Mouse (Mus musculus) embryonic facial prominence, embryonic 14.5 days (tissue): ENCODE results near the gene Plscr2. TPM values are rescaled to one million over a fixed set of nuclear protein-coding genes. Genes with fewer than 3 reads are reported as not detected.

Experiments
- ATAC-seq: fragments of 200-750 bp; cut with Nextera tagmentation; 2 replicates; pipeline ENCODE4 v1.8.0; 2017; ENCODE audit warnings: low read depth, moderate number of reproducible peaks, moderate TSS enrichment
- DNase-seq: peaks from one replicate; pipeline ENCODE4 v3.0.0-alpha.2; 2015; ENCODE audit warnings: low spot score
- H3K27ac ChIP-seq: fragments of 300-500 bp; sonication (generic); replicated peaks from 2 replicates; pipeline ENCODE4 v1.5.1; 2014; ENCODE audit warnings: low read depth, mild to moderate bottlenecking, low read length, moderate library complexity
- H3K27me3 ChIP-seq: fragments of 300-500 bp; sonication (generic); replicated peaks from 2 replicates; pipeline ENCODE4 v1.6.1; 2014; ENCODE audit warnings: low read length; ENCODE audit not compliant: control insufficient read depth, insufficient read depth
- H3K36me3 ChIP-seq: fragments of 300-500 bp; sonication (generic); 2 replicates; pipeline ENCODE4 v1.6.1; 2014; ENCODE audit warnings: low read length, mixed read lengths; ENCODE audit not compliant: control insufficient read depth, insufficient read depth
- H3K4me1 ChIP-seq: fragments of 300-500 bp; sonication (generic); 2 replicates; pipeline ENCODE4 v1.6.1; 2014; ENCODE audit warnings: antibody characterized with exemption, low read length; ENCODE audit not compliant: control insufficient read depth, insufficient read depth
- H3K4me2 ChIP-seq: fragments of 300-500 bp; sonication (generic); 2 replicates; pipeline ENCODE4 v1.6.1; 2014; ENCODE audit warnings: low read depth, mild to moderate bottlenecking, low read length, moderate library complexity, mixed read lengths
- H3K4me3 ChIP-seq: fragments of 300-500 bp; sonication (generic); 2 replicates; pipeline ENCODE4 v1.5.1; 2014; ENCODE audit warnings: low read depth, mild to moderate bottlenecking, low read length
- H3K9ac ChIP-seq: fragments of 300-500 bp; sonication (generic); 2 replicates; pipeline ENCODE4 v1.6.1; 2014; ENCODE audit warnings: low read depth, mild to moderate bottlenecking, low read length, moderate library complexity, mixed read lengths
- H3K9me3 ChIP-seq: fragments of 300-500 bp; sonication (generic); 2 replicates; pipeline ENCODE4 v1.6.1; 2016; ENCODE audit warnings: low read length; ENCODE audit not compliant: control insufficient read depth
- WGBS: fragments of 180-500 bp; shearing (Covaris S2); extraction: QIAGEN DNeasy Blood & Tissue Kit; methylation state at CpG from one replicate; pipeline ENCODE4 v1.1.7; 2014; 5-methylcytosine and 5-hydroxymethylcytosine counted together
- polyA plus RNA-seq: library from polyadenylated mRNA; unstranded; fragments of >200 nt; fragmentation: Nextera tagmentation; extraction: Ambion mirVana; gene quantifications from 2 replicates; pipeline ENCODE4 v1.2.1, GENCODE M21; 2014

Gene Plscr2
- polyA plus RNA-seq, 1 experiment from 2014 or later = 1.7 TPM

DNA sequence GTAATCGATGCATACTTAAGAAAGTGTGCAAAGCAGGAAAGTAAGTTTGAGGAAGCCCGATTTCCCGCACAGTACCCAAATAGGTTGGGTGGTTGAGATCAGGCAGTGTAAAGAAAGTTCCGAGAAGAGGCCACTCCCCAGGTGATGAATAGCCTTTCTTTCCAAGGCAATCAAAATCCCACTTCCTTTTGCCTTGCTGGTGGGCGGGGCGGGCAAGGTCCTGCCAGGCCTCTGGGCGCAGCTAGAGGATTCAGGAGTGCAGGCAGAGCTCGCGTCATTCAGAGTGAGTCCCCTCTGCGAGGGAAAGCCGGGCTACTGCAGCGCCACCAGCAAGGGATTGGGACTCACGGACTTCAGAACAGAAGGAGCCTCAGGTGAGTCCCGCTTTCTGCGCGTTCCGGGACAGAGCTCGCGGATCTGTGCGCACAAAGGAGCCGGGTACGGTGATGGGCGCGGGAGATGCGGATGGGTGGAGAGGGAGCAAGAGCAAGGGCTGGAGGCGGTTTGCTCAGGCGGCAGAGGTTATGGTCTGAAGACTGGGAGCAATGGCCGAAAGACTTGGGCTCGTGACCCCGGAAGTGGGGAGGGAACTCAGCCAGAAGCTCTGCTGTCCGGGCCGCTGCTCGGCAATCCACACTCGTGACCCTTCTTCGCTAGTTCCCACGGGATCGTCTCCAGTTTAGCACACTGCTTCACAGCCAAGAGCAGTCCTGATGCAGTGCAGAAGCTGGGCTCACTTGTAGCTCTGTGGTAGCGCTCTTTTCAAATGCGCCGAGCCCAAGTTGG, 25.2 kb upstream of the Plscr2 start:
- no peaks in the 10 kb centered on the region for H3K9me3 ChIP-seq
- H3K4me1 ChIP-seq = peaks cover 12% of the 10 kb centered on the region; the same call in 1 of the 2 replicates
- no peaks in the 10 kb centered on the region for H3K36me3 ChIP-seq
- H3K27ac ChIP-seq = peak overlapping the region; percentile 82
- under 1% methylated on average over 37 of the region's 40 CpGs for WGBS
- peak overlapping the region; percentile 64 for H3K4me2 ChIP-seq
- DNase-seq (peak; percentile 86), ATAC-seq (peak; percentile 91)
- H3K9ac ChIP-seq = peak overlapping the region; percentile 69
- H3K4me3 ChIP-seq = peak overlapping the region; percentile 53
- H3K27me3 ChIP-seq = no peaks in the 10 kb centered on the region

DNA sequence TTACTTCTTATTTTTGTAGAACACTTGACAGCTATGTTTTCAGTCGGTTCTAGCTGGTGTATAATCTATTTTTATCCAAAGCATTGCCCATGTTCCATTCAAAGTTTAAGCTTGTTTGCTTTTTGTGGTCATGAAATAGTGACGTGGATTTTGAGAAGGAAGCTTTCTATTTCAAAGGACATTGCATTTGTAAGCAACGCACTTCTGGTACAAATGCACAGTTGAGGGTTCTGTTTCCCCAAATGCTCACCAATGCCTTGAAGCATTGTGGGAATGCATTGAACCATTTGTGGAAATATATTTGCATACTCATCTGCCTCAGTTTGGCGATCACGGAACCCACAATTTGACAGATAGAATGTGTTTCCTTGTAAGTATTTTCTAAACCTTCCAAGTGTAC, 22.7 kb upstream of the Plscr2 start:
- H3K27ac ChIP-seq = no peak overlapping the region
- H3K9me3 ChIP-seq = no peaks in the 10 kb centered on the region
- H3K27me3 ChIP-seq = no peaks in the 10 kb centered on the region
- no peak for DNase-seq
- H3K4me1 ChIP-seq = peaks cover 12% of the 10 kb centered on the region; the same call in 1 of the 2 replicates
- no peaks in the 10 kb centered on the region for H3K36me3 ChIP-seq
- no peak overlapping the region for H3K4me3 ChIP-seq
- 77% methylated on average over 5 of the region's 5 CpGs for WGBS
- ATAC-seq = no peak
- no peak overlapping the region for H3K4me2 ChIP-seq
- H3K9ac ChIP-seq = no peak overlapping the region

DNA sequence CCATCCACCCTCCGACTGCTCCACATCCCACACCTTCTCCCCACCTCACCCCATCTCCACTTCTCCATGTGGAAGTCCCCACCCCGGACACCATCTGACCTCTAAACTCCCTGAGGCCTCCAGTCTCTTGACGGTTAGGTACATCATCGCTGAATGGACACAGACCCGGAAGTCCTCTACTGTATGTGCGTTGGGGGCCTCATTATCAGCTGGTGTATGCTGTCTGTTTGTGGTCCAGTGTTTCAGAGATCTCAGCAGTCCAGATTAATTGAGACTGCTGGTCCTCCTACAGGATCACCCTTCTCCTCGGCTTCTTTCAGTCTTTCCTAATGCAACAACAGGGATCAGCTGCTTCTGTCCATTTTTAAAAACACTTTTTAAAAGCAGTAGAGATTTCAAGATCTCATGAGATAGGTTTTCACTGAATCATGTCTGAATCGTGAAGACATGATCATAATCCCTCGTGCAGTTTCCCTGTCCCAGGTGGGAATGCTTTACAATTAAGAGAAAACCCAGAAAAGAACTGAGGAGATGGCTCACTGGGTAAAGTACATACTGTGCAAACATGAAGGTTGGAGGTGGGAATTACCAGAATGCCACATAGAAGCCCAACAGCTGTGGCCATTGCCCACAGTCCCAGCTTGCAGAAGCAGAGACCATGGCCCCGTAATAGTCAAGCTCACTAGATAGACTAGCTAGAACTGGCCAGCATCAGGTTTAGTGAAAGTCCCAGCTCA, 21.6 kb upstream of the Plscr2 start:
- Histone ChIP-seq H3K4me2 (no peak overlapping the region), H3K4me1 (peaks cover 12% of the 10 kb centered on the region; the same call in 1 of the 2 replicates), H3K27ac (no peak overlapping the region), H3K27me3 (no peaks in the 10 kb centered on the region), H3K36me3 (no peaks in the 10 kb centered on the region), H3K9me3 (no peaks in the 10 kb centered on the region), H3K9ac (no peak overlapping the region), H3K4me3 (no peak overlapping the region)
- WGBS = 88% methylated on average over 10 of the region's 10 CpGs
- DNase-seq (no peak), ATAC-seq (no peak)

DNA sequence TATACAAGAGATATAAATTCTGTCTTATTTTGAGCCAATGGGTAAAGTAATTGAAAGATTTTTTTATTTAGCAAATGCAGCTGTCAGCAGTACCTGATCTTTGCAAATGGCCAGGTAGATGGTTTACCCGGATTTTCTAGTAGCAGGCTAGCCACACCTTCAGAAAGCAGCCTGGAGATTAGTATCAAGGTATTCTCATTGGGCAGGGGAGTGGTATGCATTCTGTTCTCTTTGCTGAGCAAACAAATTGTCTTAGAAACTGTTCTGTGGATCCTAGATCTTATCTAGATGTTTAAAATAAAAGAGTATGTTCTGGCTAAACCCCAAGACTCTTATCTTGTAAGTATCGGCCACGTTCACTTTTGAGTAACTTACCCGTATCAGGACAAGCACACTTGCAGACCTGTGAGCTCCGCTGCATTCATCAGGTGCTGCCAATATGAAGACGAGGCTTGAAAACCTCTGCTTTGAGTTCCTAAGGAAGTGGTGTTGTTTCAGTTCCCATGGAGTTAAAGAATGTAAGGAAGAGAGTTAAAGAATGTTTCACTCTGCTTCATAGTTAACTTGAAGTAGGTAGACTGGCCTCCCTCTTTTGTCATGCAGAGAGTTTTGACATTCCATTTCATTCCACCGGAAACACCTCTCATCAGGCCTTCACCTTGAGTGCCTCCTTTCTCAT, 14.8 kb upstream of the Plscr2 start:
- H3K9me3 ChIP-seq = no peaks in the 10 kb centered on the region
- WGBS = 82% methylated on average over 7 of the region's 7 CpGs
- no peak overlapping the region for H3K4me2 ChIP-seq
- no peaks in the 10 kb centered on the region for H3K27me3 ChIP-seq
- no peak overlapping the region for H3K9ac ChIP-seq
- H3K4me3 ChIP-seq = no peak overlapping the region
- H3K36me3 ChIP-seq = peaks cover 10% of the 10 kb centered on the region; the same call in 1 of the 2 replicates
- H3K4me1 ChIP-seq = no peaks in the 10 kb centered on the region
- no peak overlapping the region for H3K27ac ChIP-seq
- DNase-seq (no peak), ATAC-seq (no peak)

DNA sequence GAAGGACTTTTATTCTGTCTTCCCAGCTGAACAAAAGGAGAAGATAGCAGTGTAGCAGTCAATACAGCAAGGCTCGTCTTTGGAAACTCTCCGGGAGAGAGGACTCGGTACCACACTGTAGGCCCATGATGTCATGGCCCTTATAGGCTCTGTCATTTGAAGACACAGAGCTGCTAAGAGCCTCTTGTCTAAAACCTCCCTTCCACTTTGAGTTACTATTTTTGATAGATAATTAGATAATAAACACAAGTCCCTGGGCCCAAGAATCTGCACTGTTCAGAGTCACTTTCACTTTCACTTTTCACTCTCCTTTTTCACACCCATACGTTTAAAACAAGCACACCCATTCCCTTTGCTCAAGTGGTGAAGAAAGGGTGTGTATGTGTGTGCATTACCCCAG, 9.7 kb upstream of the Plscr2 start:
- DNase-seq (no peak), ATAC-seq (no peak)
- H3K4me1 ChIP-seq = no peaks in the 10 kb centered on the region
- no peak overlapping the region for H3K4me2 ChIP-seq
- no peaks in the 10 kb centered on the region for H3K27me3 ChIP-seq
- WGBS = 75% methylated on average over 4 of the region's 4 CpGs
- H3K27ac ChIP-seq = no peak overlapping the region
- H3K4me3 ChIP-seq = no peak overlapping the region
- H3K36me3 ChIP-seq = peaks cover 24% of the 10 kb centered on the region
- H3K9me3 ChIP-seq = no peaks in the 10 kb centered on the region
- no peak overlapping the region for H3K9ac ChIP-seq

DNA sequence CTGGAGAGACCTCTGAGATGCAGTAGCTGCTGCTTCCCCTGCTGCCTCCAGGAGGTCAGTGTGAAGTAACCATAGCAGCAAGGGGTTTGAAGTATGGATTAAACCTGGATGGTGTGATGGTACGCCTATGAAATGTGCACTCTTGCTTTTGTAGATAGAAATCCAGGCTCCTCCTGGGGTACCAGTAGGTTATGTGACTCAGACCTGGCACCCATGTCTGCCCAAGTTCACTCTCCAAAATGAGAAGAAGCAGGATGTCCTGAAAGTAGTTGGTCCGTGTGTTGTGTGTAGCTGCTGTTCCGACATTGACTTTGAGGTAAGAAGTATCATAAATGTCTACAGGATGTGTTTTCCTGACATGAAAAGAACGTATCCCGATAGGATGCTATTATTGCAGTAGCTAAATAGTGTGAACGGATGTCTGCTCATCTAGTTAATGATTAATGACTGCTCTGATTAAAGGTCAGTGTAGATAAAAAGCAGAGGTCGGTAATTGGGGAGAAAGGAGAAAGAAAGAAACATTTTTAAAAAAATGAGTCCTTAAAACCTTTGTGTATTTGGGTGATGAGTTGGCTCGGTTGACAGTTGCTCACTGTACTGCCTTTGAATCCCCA, 8.7 kb upstream of the Plscr2 start:
- H3K9me3 ChIP-seq = no peaks in the 10 kb centered on the region
- no peaks in the 10 kb centered on the region for H3K4me1 ChIP-seq
- no peak for ATAC-seq
- H3K4me3 ChIP-seq = no peak overlapping the region
- 78% methylated on average over 8 of the region's 8 CpGs for WGBS
- H3K36me3 ChIP-seq = peaks cover 21% of the 10 kb centered on the region
- no peak overlapping the region for H3K9ac ChIP-seq
- no peak overlapping the region for H3K27ac ChIP-seq
- no peaks in the 10 kb centered on the region for H3K27me3 ChIP-seq
- no peak overlapping the region for H3K4me2 ChIP-seq
- no peak for DNase-seq

DNA sequence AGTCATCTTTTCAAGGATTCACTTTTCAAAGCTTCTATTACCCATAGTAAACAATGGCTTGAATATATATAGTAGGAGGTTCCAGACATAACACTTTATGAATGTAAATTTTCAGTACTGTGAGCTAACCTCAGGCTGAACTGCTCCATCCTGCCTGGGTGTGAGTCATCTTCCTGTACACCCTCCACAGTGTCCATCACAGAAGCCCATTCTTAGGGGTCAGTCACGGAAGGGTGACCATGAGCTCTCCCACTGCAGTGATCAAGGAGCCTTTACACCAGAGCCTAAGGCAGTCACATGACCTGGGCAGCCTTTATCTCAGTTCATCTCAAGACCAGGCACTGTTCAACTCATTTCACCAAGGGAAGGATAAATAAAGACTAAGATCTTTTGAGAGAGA, 7.7 kb upstream of the Plscr2 start:
- no peak overlapping the region for H3K27ac ChIP-seq
- H3K4me1 ChIP-seq = no peaks in the 10 kb centered on the region
- no peak for DNase-seq
- H3K4me3 ChIP-seq = no peak overlapping the region
- no peak overlapping the region for H3K4me2 ChIP-seq
- H3K9ac ChIP-seq = no peak overlapping the region
- no peak for ATAC-seq
- 67% methylated on average over 1 of the region's 1 CpGs for WGBS
- peaks cover 21% of the 10 kb centered on the region for H3K36me3 ChIP-seq
- H3K27me3 ChIP-seq = no peaks in the 10 kb centered on the region
- H3K9me3 ChIP-seq = no peaks in the 10 kb centered on the region

DNA sequence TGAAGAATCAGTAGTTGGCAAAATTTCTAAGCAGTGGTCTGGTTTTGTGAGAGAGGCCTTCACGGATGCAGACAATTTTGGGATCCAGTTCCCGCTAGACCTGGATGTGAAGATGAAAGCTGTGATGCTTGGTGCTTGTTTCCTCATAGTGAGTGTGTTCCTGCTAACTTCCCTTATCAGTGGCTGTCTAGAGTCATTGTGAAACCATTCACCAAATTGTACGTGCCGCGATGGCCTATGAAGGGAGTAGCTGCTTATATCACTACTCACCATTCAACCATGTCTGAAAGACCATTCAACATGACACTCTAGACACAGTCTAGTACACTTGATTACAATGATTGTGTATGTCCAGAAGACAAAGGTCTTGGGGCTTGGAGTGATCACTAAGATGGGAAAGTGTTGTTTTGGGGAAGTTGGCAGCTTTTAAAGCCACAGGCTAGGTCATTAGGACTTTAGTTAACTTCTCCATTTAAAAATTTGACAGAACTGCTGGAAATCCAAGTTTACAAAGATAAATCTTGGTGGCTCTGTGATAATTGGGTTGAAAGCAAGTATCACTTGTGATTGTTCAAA, 5.5 kb upstream of the Plscr2 start:
- Histone ChIP-seq H3K27me3 (no peaks in the 10 kb centered on the region), H3K9ac (no peak overlapping the region), H3K9me3 (no peaks in the 10 kb centered on the region), H3K4me2 (no peak overlapping the region), H3K4me1 (no peaks in the 10 kb centered on the region), H3K4me3 (no peak overlapping the region), H3K36me3 (peaks cover 25% of the 10 kb centered on the region), H3K27ac (no peak overlapping the region)
- ATAC-seq = no peak
- 95% methylated on average over 5 of the region's 5 CpGs for WGBS
- DNase-seq = no peak
